Mouse (Mus musculus) myocyte (in vitro differentiated cells): ENCODE measurements around the gene Erp44. TPM values are rescaled to one million over a fixed set of nuclear protein-coding genes. Genes with fewer than 3 reads are reported as not detected.

Source experiments
- H3K27me3 ChIP-seq: one replicate; pipeline ENCODE4 v1.6.1; 2011; ENCODE audit not compliant: control insufficient read depth, insufficient read depth, insufficient read length
- H3K36me3 ChIP-seq: one replicate; pipeline ENCODE4 v1.6.1; 2011; ENCODE audit not compliant: control insufficient read depth, insufficient read depth
- H3K4me2 ChIP-seq: one replicate; pipeline ENCODE4 v1.6.1; 2011; ENCODE audit warnings: low read depth, control low read depth
- H3K4me3 ChIP-seq: one replicate; pipeline ENCODE4 v1.5.1; 2011; ENCODE audit warnings: mild to moderate bottlenecking, control low read depth, moderate library complexity
- H3K79me2 ChIP-seq: one replicate; pipeline ENCODE4 v1.6.1; 2011; ENCODE audit not compliant: control insufficient read depth, insufficient read depth
- H3ac ChIP-seq: one replicate; pipeline ENCODE4 v1.6.1; 2011; ENCODE audit not compliant: control insufficient read depth, insufficient read length
- CEBPB ChIP-seq: IDR thresholded peaks from 2 replicates; pipeline ENCODE4 v1.6.1; 2011; ENCODE audit warnings: mild to moderate bottlenecking, moderate library complexity; ENCODE audit not compliant: poor library complexity, insufficient read depth, severe bottlenecking
- E2F4 ChIP-seq: IDR thresholded peaks from one replicate; pipeline ENCODE4 v1.6.1; 2011; ENCODE audit warnings: mild to moderate bottlenecking, control low read depth, moderate library complexity; ENCODE audit not compliant: insufficient read depth
- MAX ChIP-seq: IDR thresholded peaks from one replicate; pipeline ENCODE4 v1.6.1; 2011; ENCODE audit warnings: low read depth, mild to moderate bottlenecking, control low read depth
- MYOD1 ChIP-seq, 3 experiments: IDR thresholded peaks; one replicate each; pipeline ENCODE4 v1.6.1; 2011; ENCODE audit warnings: control low read depth in 2 of 3, low read depth in 2 of 3, mild to moderate bottlenecking in 2 of 3, moderate library complexity in 1 of 3; ENCODE audit not compliant: insufficient read length in 2 of 3, control insufficient read depth in 1 of 3
- MYOG ChIP-seq, 3 experiments: IDR thresholded peaks; one replicate each; pipeline ENCODE4 v1.6.1; 2011; ENCODE audit warnings: control low read depth in 2 of 3, low read depth in 2 of 3, mild to moderate bottlenecking in 2 of 3; ENCODE audit not compliant: insufficient read length in 2 of 3, control insufficient read depth in 1 of 3, insufficient read depth in 1 of 3
- POLR2A ChIP-seq: IDR thresholded peaks from one replicate; pipeline ENCODE4 v1.6.1; 2011; ENCODE audit warnings: low read depth, mild to moderate bottlenecking, control low read depth, moderate library complexity; ENCODE audit not compliant: insufficient read length
- POLR2AphosphoS2 ChIP-seq: IDR thresholded peaks from one replicate; pipeline ENCODE4 v1.6.1; 2011; ENCODE audit warnings: low read depth, control low read depth; ENCODE audit not compliant: insufficient read length
- REST ChIP-seq: IDR thresholded peaks from one replicate; pipeline ENCODE4 v1.6.1; 2011; ENCODE audit warnings: mild to moderate bottlenecking, control low read depth, moderate library complexity; ENCODE audit not compliant: insufficient read depth, insufficient read length
- SRF ChIP-seq: IDR thresholded peaks from one replicate; pipeline ENCODE4 v1.6.1; 2011; ENCODE audit warnings: low read depth; ENCODE audit not compliant: control insufficient read depth, insufficient read length
- TCF12 ChIP-seq: IDR thresholded peaks from one replicate; pipeline ENCODE4 v1.6.1; 2011; ENCODE audit warnings: mild to moderate bottlenecking, control low read depth; ENCODE audit not compliant: poor library complexity, insufficient read depth, severe bottlenecking
- TCF3 ChIP-seq: IDR thresholded peaks from one replicate; pipeline ENCODE4 v1.6.1; 2011; ENCODE audit warnings: low read depth, control low read depth; ENCODE audit not compliant: insufficient read length
- USF1 ChIP-seq: IDR thresholded peaks from one replicate; pipeline ENCODE4 v1.6.1; 2011; ENCODE audit warnings: low read depth, mild to moderate bottlenecking, control low read depth, moderate library complexity
- polyA plus RNA-seq: library from polyadenylated mRNA; unstranded; fragments of >200 nt; fragmentation: generic; extraction: Trizol; gene quantifications from one replicate; pipeline ENCODE4 v1.2.1, GENCODE M21; 2012; ENCODE audit warnings: missing spikeins

The Erp44 gene
- polyA plus RNA-seq, 1 experiment = 22.7 TPM

GRCm38 (mm10) chr4:48270532-48270931 is 8.8 kb downstream of the Erp44 start:
- H3K4me3 ChIP-seq = no peak overlapping the region
- TF ChIP-seq CEBPB = no peak
- no peak for TF ChIP-seq USF1
- no peak for TF ChIP-seq E2F4
- TF ChIP-seq MAX = no peak
- no peak for TF ChIP-seq MYOD1 (IDR thresholded peaks at IDR 0.05; ENCODE audit: control insufficient read depth in 1 of 3, insufficient read length in 2 of 3, low read depth in 2 of 3)
- TF ChIP-seq TCF12 = no peak
- TF ChIP-seq TCF3 = no peak
- TF ChIP-seq POLR2AphosphoS2 = no peak
- TF ChIP-seq REST = no peak
- no peak for TF ChIP-seq MYOG (IDR thresholded peaks at IDR 0.05; ENCODE audit: control insufficient read depth in 1 of 3, insufficient read depth in 1 of 3, insufficient read length in 2 of 3, low read depth in 2 of 3)
- TF ChIP-seq SRF = no peak
- no peak for TF ChIP-seq POLR2A
- no peaks in the 10 kb centered on the region for H3K27me3 ChIP-seq

GRCm38 (mm10) chr4:48268127-48268526 is 11.2 kb downstream of the Erp44 start:
- Histone ChIP-seq H3K36me3 (no peaks in the 10 kb centered on the region), H3K4me3 (no peak overlapping the region)
- TF ChIP-seq E2F4 (no peak), MAX (no peak), POLR2A (no peak), TCF3 (no peak), SRF (no peak), MYOD1 (IDR thresholded peaks at IDR 0.05; ENCODE audit: control insufficient read depth in 1 of 3, insufficient read length in 2 of 3, low read depth in 2 of 3) (no peak), USF1 (no peak), REST (no peak), TCF12 (no peak), MYOG (IDR thresholded peaks at IDR 0.05; ENCODE audit: control insufficient read depth in 1 of 3, insufficient read depth in 1 of 3, insufficient read length in 2 of 3, low read depth in 2 of 3) (no peak), CEBPB (no peak)

More at GRCm38 (mm10) chr4:48270532-48270931, 8.8 kb downstream of the Erp44 start:
- H3K4me2 ChIP-seq = no peak overlapping the region
- peaks cover 82% of the 10 kb centered on the region for H3K79me2 ChIP-seq
- no peaks in the 10 kb centered on the region for H3K36me3 ChIP-seq
- H3ac ChIP-seq = no peak overlapping the region

GRCm38 (mm10) chr4:48267683-48268082 is 11.7 kb downstream of the Erp44 start:
- Histone ChIP-seq H3K4me2 (no peak overlapping the region), H3ac (no peak overlapping the region), H3K79me2 (peaks cover 69% of the 10 kb centered on the region), H3K27me3 (no peaks in the 10 kb centered on the region), H3K4me3 (no peak overlapping the region), H3K36me3 (no peaks in the 10 kb centered on the region)
- TF ChIP-seq TCF3 = no peak

More at GRCm38 (mm10) chr4:48268127-48268526, 11.2 kb downstream of the Erp44 start:
- no peaks in the 10 kb centered on the region for H3K27me3 ChIP-seq
- peaks cover 69% of the 10 kb centered on the region for H3K79me2 ChIP-seq
- H3ac ChIP-seq = no peak overlapping the region
- H3K4me2 ChIP-seq = no peak overlapping the region

GRCm38 (mm10) chr4:48258045-48258444 is 21.3 kb downstream of the Erp44 start:
- Histone ChIP-seq H3K4me3 (no peak overlapping the region), H3K27me3 (no peaks in the 10 kb centered on the region), H3K4me2 (no peak overlapping the region), H3K79me2 (peaks cover 75% of the 10 kb centered on the region), H3ac (no peak overlapping the region), H3K36me3 (no peaks in the 10 kb centered on the region)
- TF ChIP-seq E2F4 = no peak
- TF ChIP-seq POLR2AphosphoS2 = no peak
- no peak for TF ChIP-seq REST
- no peak for TF ChIP-seq TCF12
- TF ChIP-seq TCF3 = no peak
- TF ChIP-seq SRF = no peak
- no peak for TF ChIP-seq CEBPB
- TF ChIP-seq MYOD1 (IDR thresholded peaks at IDR 0.05; ENCODE audit: control insufficient read depth in 1 of 3, insufficient read length in 2 of 3, low read depth in 2 of 3) = no peak
- no peak for TF ChIP-seq MAX
- no peak for TF ChIP-seq MYOG (IDR thresholded peaks at IDR 0.05; ENCODE audit: control insufficient read depth in 1 of 3, insufficient read depth in 1 of 3, insufficient read length in 2 of 3, low read depth in 2 of 3)
- TF ChIP-seq POLR2A = no peak
- no peak for TF ChIP-seq USF1

- TF ChIP-seq REST = no peak
- TF ChIP-seq POLR2AphosphoS2 = no peak
- no peak for TF ChIP-seq USF1
- no peak for TF ChIP-seq E2F4
- TF ChIP-seq CEBPB = no peak
- no peak for TF ChIP-seq POLR2A
- no peak for TF ChIP-seq TCF12
- no peak for TF ChIP-seq TCF3
- no peak for TF ChIP-seq MAX
- TF ChIP-seq SRF = no peak
- TF ChIP-seq MYOD1 (IDR thresholded peaks at IDR 0.05; ENCODE audit: control insufficient read depth in 1 of 3, insufficient read length in 2 of 3, low read depth in 2 of 3) = no peak
- no peak for TF ChIP-seq MYOG (IDR thresholded peaks at IDR 0.05; ENCODE audit: control insufficient read depth in 1 of 3, insufficient read depth in 1 of 3, insufficient read length in 2 of 3, low read depth in 2 of 3)
- H3K4me3 ChIP-seq = no peak overlapping the region
- peaks cover 41% of the 10 kb centered on the region for H3K79me2 ChIP-seq
- H3K27me3 ChIP-seq = no peaks in the 10 kb centered on the region
- no peak overlapping the region for H3ac ChIP-seq
- H3K36me3 ChIP-seq = no peaks in the 10 kb centered on the region
- H3K4me2 ChIP-seq = peak overlapping the region; percentile 32
These were observed 26.1 kb downstream of the Erp44 start for GRCm38 (mm10) chr4:48253266-48253665.

- Histone ChIP-seq H3K36me3 (peaks cover 10% of the 10 kb centered on the region), H3K4me2 (no peak overlapping the region), H3K4me3 (no peak overlapping the region), H3K27me3 (no peaks in the 10 kb centered on the region), H3K79me2 (peaks cover 23% of the 10 kb centered on the region), H3ac (no peak overlapping the region)
- no peak for TF ChIP-seq POLR2A
- TF ChIP-seq MAX = no peak
- no peak for TF ChIP-seq SRF
- no peak for TF ChIP-seq E2F4
These were observed 35.1 kb downstream of the Erp44 start for GRCm38 (mm10) chr4:48244280-48244679.
